Mouse (Mus musculus) kidney, postnatal 14 days (tissue): ENCODE measurements around the gene Mrpl36.

ENCODE experiments used
- DNase-seq: peaks from one replicate; pipeline ENCODE4 v3.0.0; 2022; ENCODE audit warnings: mixed read lengths

Mrpl36 gene

GRCm38 (mm10) chr13:73327827-73328698, at the start of gene Mrpl36, which contains the start of gene Ndufs6:
Mrpl36 (plus strand) TSS chr13:73328513.
Ndufs6 (minus strand) TSS chr13:73328542.
- peak; percentile 94 for DNase-seq

- no peak for DNase-seq
These were observed 49.1 kb upstream of the Mrpl36 start for GRCm38 (mm10) chr13:73279196-73279595.

DNA sequence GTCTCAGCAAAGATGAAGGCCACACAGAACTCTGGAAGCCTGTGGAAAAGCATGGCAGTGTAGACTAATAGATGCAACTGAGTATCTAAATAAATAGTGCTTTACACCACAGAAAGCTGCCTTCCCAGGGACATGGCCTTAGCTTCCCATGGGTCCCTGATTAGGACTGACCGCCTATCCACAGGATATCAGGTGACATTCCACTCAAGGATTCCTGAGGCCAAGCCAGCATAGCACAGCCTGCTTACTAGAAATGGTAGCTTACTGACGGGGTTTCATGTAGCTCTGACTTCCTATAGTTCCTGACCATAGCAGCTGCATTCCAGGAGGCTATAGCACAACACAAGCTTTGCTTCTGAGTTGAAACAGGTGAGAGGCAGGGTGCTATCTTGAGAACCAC, 45.9 kb upstream of the Mrpl36 start:
- DNase-seq: no peak

GRCm38 (mm10) chr13:73283534-73283933, 44.8 kb upstream of the Mrpl36 start:
- DNase-seq: no peak

- DNase-seq: no peak
These were observed 38.1 kb upstream of the Mrpl36 start for GRCm38 (mm10) chr13:73290206-73290605.

GRCm38 (mm10) chr13:73291102-73291501, 37.2 kb upstream of the Mrpl36 start:
- no peak for DNase-seq

GRCm38 (mm10) chr13:73298717-73299116, 29.6 kb upstream of the Mrpl36 start:
- DNase-seq: no peak

GRCm38 (mm10) chr13:73299322-73299721, 29.0 kb upstream of the Mrpl36 start:
- DNase-seq: no peak

- no peak for DNase-seq
These were observed 23.6 kb upstream of the Mrpl36 start for GRCm38 (mm10) chr13:73304729-73305128.

GRCm38 (mm10) chr13:73305398-73306084, 22.8 kb upstream of the Mrpl36 start:
- DNase-seq: peak; percentile 24

- no peak for DNase-seq
These were observed 22.3 kb upstream of the Mrpl36 start for GRCm38 (mm10) chr13:73306085-73306410.

DNA sequence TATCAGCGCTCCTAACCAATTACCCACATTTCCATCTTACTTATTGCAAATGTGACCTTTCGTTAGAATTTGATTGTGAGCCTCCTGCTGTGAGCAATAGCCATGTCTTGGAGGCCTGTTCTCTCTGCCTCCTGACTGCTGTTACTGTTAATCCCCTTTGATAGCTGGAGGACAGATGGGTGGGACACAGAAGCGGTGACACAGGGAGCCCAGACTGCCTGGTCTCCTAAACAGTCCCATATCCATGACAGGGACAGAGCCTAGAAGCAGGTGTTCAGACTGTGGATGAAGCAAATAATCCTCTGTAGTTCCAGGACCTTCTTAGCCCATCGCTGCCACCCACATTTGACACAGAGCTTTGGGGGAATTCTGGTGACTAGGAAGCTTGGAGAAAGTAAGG, 21.9 kb upstream of the Mrpl36 start:
- DNase-seq: no peak

- peak; percentile 65 for DNase-seq
These were observed 18.0 kb upstream of the Mrpl36 start for GRCm38 (mm10) chr13:73310183-73310929.

- no peak for DNase-seq
These were observed 8.3 kb upstream of the Mrpl36 start for GRCm38 (mm10) chr13:73320048-73320447.

DNA sequence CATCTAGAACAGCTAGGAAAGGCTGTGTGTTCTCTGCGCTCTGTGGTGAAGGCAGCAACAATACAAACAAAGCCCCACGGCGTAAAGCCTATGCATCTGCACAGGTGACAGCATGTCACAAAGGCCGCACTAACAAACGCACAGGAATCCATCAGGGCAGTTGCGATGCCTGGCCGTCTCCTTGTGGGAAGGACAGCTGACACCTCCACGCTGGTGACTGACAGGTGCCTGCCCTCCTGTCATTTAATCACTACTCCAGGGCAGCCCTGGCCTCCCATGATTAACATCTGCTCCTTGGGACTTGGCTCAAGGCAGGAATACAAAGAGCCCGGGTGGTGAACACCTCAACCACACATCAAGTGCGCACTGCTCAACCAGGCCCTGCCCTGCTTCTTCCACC, 5.7 kb upstream of the Mrpl36 start:
- DNase-seq: no peak

DNA sequence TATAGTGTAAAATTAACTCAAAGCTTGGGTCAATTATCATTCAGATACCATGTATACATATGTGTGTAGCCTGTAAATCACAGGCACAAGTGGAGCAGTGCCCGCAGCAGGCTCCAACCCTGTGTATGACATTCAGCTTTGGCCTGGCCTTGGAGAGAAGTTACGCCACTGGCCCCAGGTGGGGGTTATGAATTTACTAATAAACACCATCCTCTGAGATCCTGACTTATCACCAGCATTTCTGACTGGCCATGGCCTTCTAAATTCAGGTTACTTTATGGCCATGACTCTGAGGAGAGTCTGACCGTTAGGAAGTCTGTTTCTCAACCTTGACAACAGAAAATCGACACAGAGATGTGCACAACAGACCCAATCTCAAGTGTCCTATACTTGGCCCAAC, 4.9 kb upstream of the Mrpl36 start:
- DNase-seq: no peak

DNA sequence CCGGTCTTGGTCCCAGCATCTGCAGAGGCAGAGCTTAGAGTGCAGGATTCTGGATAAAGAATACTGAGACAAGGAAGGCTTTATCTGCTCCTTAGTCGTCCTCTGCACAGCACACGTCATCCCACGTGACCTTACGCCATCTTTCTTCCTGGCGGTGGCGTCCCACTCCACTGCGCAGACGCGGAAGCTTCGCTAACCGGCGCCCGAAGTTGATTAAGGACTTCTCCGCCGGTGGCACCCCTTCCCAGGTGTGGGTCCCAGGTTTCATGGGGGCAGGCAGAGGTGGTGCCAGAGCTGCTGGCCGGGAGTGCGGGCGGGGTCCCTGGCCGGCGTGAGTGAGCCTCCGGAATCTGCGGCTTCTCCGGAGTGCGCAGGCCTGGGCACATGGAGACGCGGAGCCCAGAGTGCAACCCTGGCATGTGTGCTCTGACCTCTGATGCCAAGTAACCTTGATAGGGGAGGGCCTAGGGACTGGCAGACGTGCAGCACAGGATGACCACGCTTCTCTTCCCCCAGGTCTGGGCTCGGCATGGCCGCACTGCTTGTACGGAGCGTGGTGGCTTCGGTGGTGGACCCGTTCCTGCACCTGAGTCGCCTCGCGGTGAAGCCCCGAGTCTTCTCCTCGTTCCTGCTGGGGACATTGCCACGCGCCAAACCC, 2.7 kb downstream of the Mrpl36 start:
- DNase-seq: peak; percentile 92

DNA sequence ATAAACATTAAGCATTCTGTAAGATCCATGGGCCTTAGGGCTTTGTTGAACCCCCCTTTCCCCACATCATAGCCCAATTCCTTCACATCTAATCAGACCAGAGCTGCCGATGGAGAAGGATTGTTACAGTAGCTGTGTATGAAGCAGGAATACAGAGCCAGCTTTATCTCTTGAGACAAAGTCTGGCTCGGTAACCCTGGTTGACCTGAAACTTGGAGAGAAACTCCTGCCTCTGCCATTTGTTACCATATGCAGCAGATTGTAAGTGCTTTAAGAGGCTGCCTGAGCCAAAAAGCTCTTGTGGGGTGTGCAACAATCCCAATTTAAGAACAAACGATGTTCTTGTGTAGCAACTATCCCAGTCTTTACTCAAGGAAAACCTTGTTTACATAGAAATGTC, 3.4 kb downstream of the Mrpl36 start:
- no peak for DNase-seq

DNA sequence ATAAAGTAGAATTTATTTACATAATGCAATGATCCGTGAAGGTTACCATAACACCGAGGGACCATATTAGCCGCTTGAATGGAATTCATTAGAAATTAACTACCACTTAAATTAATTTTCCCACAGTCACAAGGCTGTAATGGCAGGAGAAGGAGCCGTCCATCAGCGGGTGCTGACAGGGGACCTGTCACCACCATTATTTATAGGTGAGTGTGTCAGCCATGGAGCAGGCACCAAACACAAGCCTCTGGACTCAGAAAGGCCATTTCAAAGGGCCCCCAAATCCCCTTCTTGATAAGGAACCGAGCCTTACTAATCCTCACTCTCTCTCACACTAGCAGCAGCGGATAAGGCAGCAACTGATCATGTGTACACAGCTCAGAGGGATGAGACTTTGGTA, 8.4 kb downstream of the Mrpl36 start:
- peak; percentile 36 for DNase-seq

- no peak for DNase-seq
These were observed 17.0 kb downstream of the Mrpl36 start for GRCm38 (mm10) chr13:73345102-73345890.

- DNase-seq: peak; percentile 30
These were observed 17.8 kb downstream of the Mrpl36 start for GRCm38 (mm10) chr13:73346131-73346530.

GRCm38 (mm10) chr13:73346743-73347142, 18.4 kb downstream of the Mrpl36 start:
- DNase-seq: no peak
